Mouse (Mus musculus) ES-E14 (cell line): ENCODE results near the gene Far1. TPM values are rescaled to one million over a fixed set of nuclear protein-coding genes. Genes with fewer than 3 reads are reported as not detected.
A peak's percentile ranks its signal among the peaks of the same experiment; 100 is the strongest.

Experiments
- DNase-seq: peaks from one replicate; pipeline ENCODE4 v3.0.0-alpha.2; 2013; ENCODE audit warnings: low read depth, low spot score
- H3K27ac ChIP-seq: 2 replicates; pipeline ENCODE4 v1.5.1; 2012; ENCODE audit warnings: low read depth, mild to moderate bottlenecking, low read length, moderate library complexity, mixed read lengths; ENCODE audit not compliant: poor library complexity, insufficient read depth, severe bottlenecking
- H3K36me3 ChIP-seq: 2 replicates; pipeline ENCODE4 v1.6.1; 2012; ENCODE audit warnings: mild to moderate bottlenecking, low read length, moderate library complexity, mixed read lengths; ENCODE audit not compliant: control insufficient read depth, poor library complexity, insufficient read depth, severe bottlenecking
- H3K4me1 ChIP-seq, 2 experiments: fragments of 150-350 bp in 1 of 2; sonication (generic) in 1 of 2; 2 replicates each; pipeline ENCODE4 v1.6.1; 2012; ENCODE audit warnings: low read length in 2 of 2, mild to moderate bottlenecking in 1 of 2, mixed read lengths in 1 of 2; ENCODE audit not compliant: control insufficient read depth in 2 of 2, insufficient read depth in 2 of 2, poor library complexity in 1 of 2
- H3K4me3 ChIP-seq, 2 experiments: fragments of 150-350 bp in 1 of 2; sonication (generic) in 1 of 2; 2 replicates each; pipeline ENCODE4 v1.5.1; 2012; ENCODE audit warnings: low read length in 2 of 2, low read depth in 1 of 2, mild to moderate bottlenecking in 1 of 2, mixed read lengths in 1 of 2; ENCODE audit not compliant: insufficient read depth in 1 of 2, poor library complexity in 1 of 2, severe bottlenecking in 1 of 2
- H3K9ac ChIP-seq: 2 replicates; pipeline ENCODE4 v1.6.1; 2012; ENCODE audit warnings: low read depth, mild to moderate bottlenecking, low read length, mixed read lengths; ENCODE audit not compliant: poor library complexity, insufficient read depth, severe bottlenecking
- H3K9me3 ChIP-seq: fragments of 150-350 bp; sonication (generic); 2 replicates; pipeline ENCODE4 v1.6.1; 2012; ENCODE audit warnings: low read depth, mild to moderate bottlenecking, low read length; ENCODE audit not compliant: control insufficient read depth, insufficient read depth
- CHD2 ChIP-seq: IDR thresholded peaks from 2 replicates; pipeline ENCODE4 v1.6.1; 2014; ENCODE audit warnings: mild to moderate bottlenecking, low read depth, low read length, inconsistent platforms
- HCFC1 ChIP-seq: IDR thresholded peaks from 2 replicates; pipeline ENCODE4 v1.6.1; 2012; ENCODE audit warnings: low read length, inconsistent platforms, borderline replicate concordance; ENCODE audit not compliant: insufficient read depth
- MAFK ChIP-seq: IDR thresholded peaks from 2 replicates; pipeline ENCODE4 v1.6.1; 2014; ENCODE audit warnings: mild to moderate bottlenecking, low read depth, low read length, inconsistent platforms; ENCODE audit not compliant: insufficient read depth
- ZC3H11A ChIP-seq: IDR thresholded peaks from 2 replicates; pipeline ENCODE4 v1.6.1; 2012; ENCODE audit warnings: low read depth, mild to moderate bottlenecking, inconsistent platforms, low read length, borderline replicate concordance
- ZNF384 ChIP-seq: IDR thresholded peaks from 2 replicates; pipeline ENCODE4 v1.6.1; 2012; ENCODE audit warnings: low read depth, low read length, inconsistent platforms
- in situ Hi-C, 2 experiments: fragments of 600-800 bp; cut with MboI; formaldehyde crosslinking; loops; one replicate each; pipeline ENCODE4 v1.15.1; 2025; ENCODE audit warnings: low sequenced_read_pairs in 2 of 2, inconsistent platforms in 1 of 2; ENCODE audit not compliant: unreplicated experiment in 2 of 2
- total RNA-seq: library from RNA; depleted of rRNA; stranded (reverse); fragments of 300-350 nt; gene quantifications from 2 replicates; pipeline ENCODE4 v1.2.3, GENCODE M21; 2012

Gene Far1
- total RNA-seq, 1 experiment: 51.1 TPM

DNA sequence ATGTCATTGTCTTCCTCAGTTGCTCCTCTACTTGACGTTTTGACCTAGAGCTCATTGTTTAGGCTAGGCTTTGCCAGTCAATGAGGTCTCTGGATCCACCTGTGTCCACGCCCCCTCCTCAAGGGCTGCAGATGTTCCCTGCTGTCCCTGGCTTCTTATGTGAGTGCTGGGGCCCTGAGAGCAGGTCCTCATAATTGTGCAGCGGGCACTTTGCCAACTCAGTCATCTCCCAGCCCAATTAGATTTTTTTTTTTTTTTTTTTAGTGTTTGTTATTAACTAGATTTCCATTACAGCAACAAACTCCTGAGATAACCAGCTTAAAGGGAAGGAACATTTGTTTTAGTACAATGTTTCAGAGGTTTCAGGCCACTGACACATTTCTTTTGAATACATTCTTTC, 5.8 kb upstream of the Far1 start:
- no peaks in the 10 kb centered on the region for H3K36me3 ChIP-seq
- TF ChIP-seq MAFK (no peak), ZC3H11A (no peak)
- DNase-seq: no peak
- H3K4me1 ChIP-seq: 0 out of 4 replicates have a peak, but pooled peaks cover 0 to 2% of the 10 kb centered on the region in 2 experiments
- in situ Hi-C loops: no loop called here
- H3K4me3 ChIP-seq: no peak overlapping the region
- no peaks in the 10 kb centered on the region for H3K9me3 ChIP-seq
- H3K9ac ChIP-seq: no peak overlapping the region
- no peak overlapping the region for H3K27ac ChIP-seq

DNA sequence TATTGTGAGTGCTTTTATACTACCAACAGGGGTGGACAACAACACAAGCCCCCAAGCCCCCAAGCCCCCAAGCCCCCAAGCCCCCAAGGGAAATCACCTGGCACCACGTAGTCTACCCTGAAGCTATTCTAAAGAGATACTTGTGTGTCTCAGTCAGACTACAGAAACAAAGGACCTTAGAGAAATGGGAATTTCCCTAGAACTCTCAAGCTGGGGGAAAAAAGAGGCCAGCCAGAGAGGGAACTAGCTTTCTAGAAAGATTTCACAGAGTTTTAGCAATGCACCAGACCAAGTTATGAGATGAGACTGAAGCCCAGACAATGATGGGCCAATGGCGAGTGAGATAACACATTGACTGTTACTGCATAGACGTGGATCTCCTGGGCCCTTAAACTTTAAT, 2.2 kb upstream of the Far1 start:
- H3K36me3 ChIP-seq: no peaks in the 10 kb centered on the region
- no peak overlapping the region for H3K27ac ChIP-seq

DNA sequence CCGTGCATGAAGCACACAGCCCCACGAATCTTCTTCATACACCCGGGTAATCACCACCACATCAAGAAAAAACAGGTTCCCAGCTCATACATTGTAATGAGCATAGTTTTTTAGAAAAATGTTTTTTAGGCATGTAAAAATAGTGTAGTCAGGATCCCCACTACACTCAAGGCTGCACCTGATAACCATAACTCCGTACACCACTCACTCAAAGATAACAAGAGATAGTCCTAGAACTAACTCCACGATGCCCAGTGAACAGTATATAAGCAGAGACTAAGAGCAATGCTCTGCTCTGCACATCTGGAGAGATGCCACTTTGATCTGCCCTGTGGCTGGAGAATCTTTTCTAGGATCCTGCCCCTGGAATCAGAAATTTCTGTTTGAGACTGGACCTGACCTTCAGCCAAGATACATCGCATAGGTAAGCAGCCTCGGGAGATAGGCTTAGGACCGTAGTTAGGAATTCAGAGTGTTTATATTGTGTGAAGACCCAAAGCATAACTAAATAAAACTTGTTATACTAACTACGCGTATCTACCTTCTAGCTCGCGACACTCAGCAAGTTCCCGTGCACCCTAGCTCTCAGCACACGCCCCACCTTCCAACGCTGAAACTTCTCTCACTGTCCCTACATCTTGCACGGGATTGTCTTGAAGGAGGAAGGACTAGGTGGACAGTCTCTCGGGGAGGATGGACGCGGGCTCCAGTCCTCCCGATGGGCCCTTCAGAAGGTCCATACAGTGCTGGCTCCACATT, 928 bp upstream of the Far1 start:
- no peak for DNase-seq
- Histone ChIP-seq H3K4me1 (peaks cover 2 to 3% of the 10 kb centered on the region in 2 experiments; a peak in 2 of 4 replicates), H3K9me3 (no peaks in the 10 kb centered on the region), H3K27ac (no peak overlapping the region), H3K9ac (peak overlapping the region; percentile 67), H3K4me3 (peak overlapping the region; percentile 74 to 92), H3K36me3 (no peaks in the 10 kb centered on the region)
- in situ Hi-C loops: no loop called here
- no peak for TF ChIP-seq HCFC1

More for the DNA sequence above, 2.2 kb upstream of the Far1 start:
- peaks cover 2 to 5% of the 10 kb centered on the region in 2 experiments; a peak in 2 of 4 replicates for H3K4me1 ChIP-seq
- in situ Hi-C loops: no loop called here
- no peak for DNase-seq
- no peak overlapping the region for H3K9ac ChIP-seq
- TF ChIP-seq CHD2 (no peak), HCFC1 (no peak), ZC3H11A (no peak), ZNF384 (no peak), MAFK (no peak)
- H3K4me3 ChIP-seq: no peak overlapping the region
- H3K9me3 ChIP-seq: no peaks in the 10 kb centered on the region

DNA sequence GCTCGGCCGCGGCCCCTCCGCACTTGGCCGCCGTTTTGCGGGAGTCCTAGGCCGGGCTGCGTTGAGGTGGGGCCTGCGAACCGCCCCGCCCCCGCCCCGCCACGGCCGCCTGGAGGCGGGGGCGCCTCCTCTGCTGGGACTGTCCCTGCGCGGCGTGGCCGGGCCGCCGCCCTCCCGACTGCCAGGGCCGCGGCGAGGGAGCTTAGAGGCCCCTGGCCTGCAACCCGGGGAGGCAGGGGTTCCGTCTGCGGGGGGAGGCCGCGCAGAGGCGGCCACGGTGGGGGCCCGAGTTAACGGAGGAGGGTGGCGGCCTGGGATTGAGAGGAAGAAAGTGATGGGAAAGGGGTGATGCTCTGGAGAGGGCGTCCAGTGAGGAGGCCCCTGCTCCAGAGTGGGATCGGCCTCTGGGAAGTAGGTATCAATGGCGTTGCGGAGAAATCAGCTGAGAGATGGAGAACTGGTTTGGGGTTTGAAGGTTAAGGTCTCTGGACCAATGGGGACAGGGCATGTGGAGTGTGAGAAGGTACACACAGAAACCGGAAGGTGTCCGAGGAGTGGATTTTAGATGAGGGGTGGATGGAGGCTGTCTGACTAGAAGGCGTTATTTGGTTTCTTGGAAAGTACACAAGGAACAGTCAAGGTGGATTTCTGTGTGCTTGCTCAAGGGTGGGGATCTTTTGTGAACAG, 472 bp downstream of the Far1 start:
- H3K36me3 ChIP-seq: no peaks in the 10 kb centered on the region
- TF ChIP-seq ZNF384 (no peak), MAFK (no peak), CHD2 (no peak), ZC3H11A (no peak), HCFC1 (no peak)
- peak overlapping the region; percentile 74 to 90 for H3K4me3 ChIP-seq
- in situ Hi-C loops: no loop called here
- DNase-seq: peak; percentile 20
- H3K27ac ChIP-seq: no peak overlapping the region
- H3K9me3 ChIP-seq: no peaks in the 10 kb centered on the region
- H3K9ac ChIP-seq: peak overlapping the region; percentile 81
- peaks cover 2 to 5% of the 10 kb centered on the region in 2 experiments; a peak in 2 of 4 replicates for H3K4me1 ChIP-seq
